Mouse (Mus musculus) heart, postnatal 0 days (tissue): ENCODE measurements at regions not wholly inside any gene's neighbourhood (a gene's known extent, or its start where the extent isn't known, plus 50 kb on each side); places are given as distances from the start of the nearest gene placed in this dataset.

Experiments used
- CTCF ChIP-seq: IDR thresholded peaks from 2 replicates; pipeline ENCODE4 v1.5.1; 2016; ENCODE audit warnings: antibody characterized with exemption, control low read depth, low read depth
- EP300 ChIP-seq: IDR thresholded peaks from 2 replicates; pipeline ENCODE4 v1.6.1; 2016; ENCODE audit warnings: antibody characterized with exemption, low read depth

DNA sequence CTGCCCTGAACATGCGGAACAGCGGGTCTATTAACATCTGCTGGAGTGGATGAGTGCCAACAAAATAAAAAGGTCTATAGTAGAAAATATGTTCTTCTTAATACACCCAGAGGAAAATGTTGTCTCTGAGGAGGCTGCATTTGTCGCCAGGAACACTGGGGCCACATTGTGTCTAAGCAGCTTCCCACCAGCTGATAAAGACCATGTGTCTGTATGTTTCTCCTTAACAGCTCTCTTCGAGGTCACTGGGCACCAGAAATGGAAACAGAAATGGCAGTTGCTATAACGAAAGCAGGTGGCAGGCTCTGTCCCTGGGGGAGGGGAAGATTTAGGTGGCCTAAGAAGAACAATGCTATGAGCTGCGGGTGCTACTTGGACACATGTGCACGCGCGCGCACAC is 159.4 kb downstream of the Ly86 start:
- TF ChIP-seq CTCF: no peak
- no peak for TF ChIP-seq EP300
